Mouse (Mus musculus) mesoderm, embryonic 11.5 days (tissue): ENCODE results near the gene Ptpn1.

Experiments
- DNase-seq: peaks from one replicate; pipeline ENCODE4 v3.0.0-alpha.2; 2012; ENCODE audit warnings: low read depth, low spot score

Ptpn1 gene

GRCm38 (mm10) chr2:167972146-167972545 lies 40.3 kb downstream of the Ptpn1 start:
- DNase-seq: no peak

- no peak for DNase-seq
Observed at GRCm38 (mm10) chr2:167972809-167973208, 41.0 kb downstream of the Ptpn1 start.

- no peak for DNase-seq
Observed at GRCm38 (mm10) chr2:167975746-167976145, 43.9 kb downstream of the Ptpn1 start.

- DNase-seq: no peak
Observed at GRCm38 (mm10) chr2:167978271-167978670, 46.4 kb downstream of the Ptpn1 start.

GRCm38 (mm10) chr2:167980391-167980790 lies 48.5 kb downstream of the Ptpn1 start:
- DNase-seq: no peak

GRCm38 (mm10) chr2:167982646-167983045 lies 50.8 kb downstream of the Ptpn1 start:
- no peak for DNase-seq

- DNase-seq: no peak
Observed at GRCm38 (mm10) chr2:167984371-167984770, 52.5 kb downstream of the Ptpn1 start.

- DNase-seq: no peak
Observed at GRCm38 (mm10) chr2:167984946-167985345, 53.1 kb downstream of the Ptpn1 start.

GRCm38 (mm10) chr2:167986762-167987161 lies 54.9 kb downstream of the Ptpn1 start:
- peak; percentile 52 for DNase-seq

- DNase-seq: no peak
Observed at GRCm38 (mm10) chr2:167987640-167988039, 55.8 kb downstream of the Ptpn1 start.

- DNase-seq: no peak
Observed at GRCm38 (mm10) chr2:167989310-167989709, 57.5 kb downstream of the Ptpn1 start.

GRCm38 (mm10) chr2:167993260-167993659 lies 61.4 kb downstream of the Ptpn1 start:
- DNase-seq: no peak

GRCm38 (mm10) chr2:167995870-167996635 lies 64.2 kb downstream of the Ptpn1 start:
- DNase-seq: no peak

GRCm38 (mm10) chr2:167996672-167997215 lies 64.9 kb downstream of the Ptpn1 start:
- no peak for DNase-seq

GRCm38 (mm10) chr2:167997562-167997961 lies 65.7 kb downstream of the Ptpn1 start:
- no peak for DNase-seq

- DNase-seq: no peak
Observed at GRCm38 (mm10) chr2:167999145-167999743, 67.4 kb downstream of the Ptpn1 start.

GRCm38 (mm10) chr2:168002188-168002587 lies 70.3 kb downstream of the Ptpn1 start:
- DNase-seq: no peak

GRCm38 (mm10) chr2:168002884-168003283 lies 71.0 kb downstream of the Ptpn1 start:
- DNase-seq: no peak

GRCm38 (mm10) chr2:168003431-168003830 lies 71.6 kb downstream of the Ptpn1 start:
- no peak for DNase-seq

GRCm38 (mm10) chr2:168004369-168004768 lies 72.5 kb downstream of the Ptpn1 start:
- DNase-seq: no peak

- no peak for DNase-seq
Observed at GRCm38 (mm10) chr2:168005005-168005404, 73.1 kb downstream of the Ptpn1 start.

- DNase-seq: no peak
Observed at GRCm38 (mm10) chr2:168005616-168006015, 73.8 kb downstream of the Ptpn1 start.

GRCm38 (mm10) chr2:168006489-168006888 lies 74.6 kb downstream of the Ptpn1 start:
- DNase-seq: no peak
